Mouse (Mus musculus): ENCODE data around the gene Bzw1.

The Bzw1 gene

GRCm38 (mm10) chr1:58454316-58454715, 61.6 kb downstream of the Bzw1 start:
- intact Hi-C loops (cut with DNase I) = no loop called here
